ENCODE assay signal across 9 mouse cellular contexts in genomic region chr3:104780561-104781420, GRCm38 (mm10). TPM values are rescaled to one million over a fixed set of nuclear protein-coding genes. Genes with fewer than 3 reads are reported as not detected.
DNase-seq lines count a peak whose midpoint lies in the region; ATAC-seq and TF ChIP-seq lines count a peak whose summit lies in the region.
"Had no signal": no experiment of that assay in that cellular context is flagged by ENCODE, and none has a peak within 500 bp of the region (broad histone marks: within the 10 kb centered on the region; RNA-seq: fewer than 3 reads in every experiment).

Gene Ppm1j, plus strand, starts transcription at chr3:104781056.

- H3K4me3 ChIP-seq in embryonic facial prominence, embryonic 14.5 days (ENCODE audit: low read depth, low read length), result peak within 1 kb of the TSS; percentile 52
- H3K4me3 ChIP-seq in heart, embryonic 14.5 days (ENCODE audit: control insufficient read depth in 1 of 2, insufficient read depth in 1 of 2, low read depth in 1 of 2, low read length in 2 of 2), result peak within 1 kb of the TSS; percentile 67 to 71
- H3K4me3 ChIP-seq in kidney, postnatal 0 days (replicated peaks; ENCODE audit: low read depth, low read length), result peak within 1 kb of the TSS; percentile 61

- peak; percentile 78 for DNase-seq in CD4-positive helper T cell, adult 2 months (ENCODE audit: low read depth, low spot score)
- peak; percentile 77 for DNase-seq in MN1 (ENCODE audit: low spot score)
- peak; percentile 74 for DNase-seq in embryonic facial prominence, embryonic 14.5 days (ENCODE audit: low spot score)
- peak; percentile 54 for DNase-seq in kidney, postnatal 0 days (ENCODE audit: low spot score)
- peak; percentile 84 for DNase-seq in lung, postnatal 4 days
- DNase-seq in spleen, adult 18-20 months, result peak; percentile 39 to 66
- no peak for DNase-seq in layer of hippocampus, postnatal 25 days (ENCODE audit: extremely low spot score in 1 of 2, low spot score in 1 of 2)

- peaks cover 18% of the 10 kb centered on the region; the same call in 1 of the 2 replicates for H3K4me1 ChIP-seq in embryonic facial prominence, embryonic 14.5 days (ENCODE audit: control insufficient read depth, insufficient read depth, low read length)
- peaks cover 17 to 21% of the 10 kb centered on the region in 2 experiments for H3K4me1 ChIP-seq in heart, embryonic 14.5 days (ENCODE audit: control insufficient read depth in 2 of 2, insufficient read depth in 2 of 2, low read length in 2 of 2)
- H3K4me1 ChIP-seq in kidney, postnatal 0 days (replicated peaks; ENCODE audit: insufficient read depth, low read length), result 0 out of 2 replicates have a peak, but pooled peaks cover 5% of the 10 kb centered on the region

- no peaks in the 10 kb centered on the region for H3K9me3 ChIP-seq in embryonic facial prominence, embryonic 14.5 days (ENCODE audit: control insufficient read depth, low read length)
- no peaks in the 10 kb centered on the region for H3K9me3 ChIP-seq in heart, embryonic 14.5 days (ENCODE audit: control insufficient read depth, low read length)
- H3K9me3 ChIP-seq in kidney, postnatal 0 days (replicated peaks; ENCODE audit: low read length), result no peaks in the 10 kb centered on the region

- H3K4me2 ChIP-seq in embryonic facial prominence, embryonic 14.5 days (ENCODE audit: low read depth, low read length), result peak within 1 kb of the TSS; percentile 99
- H3K4me2 ChIP-seq in heart, embryonic 14.5 days (ENCODE audit: low read length), result peak within 1 kb of the TSS; percentile 98
- H3K4me2 ChIP-seq in kidney, postnatal 0 days (ENCODE audit: low read length), result peak within 1 kb of the TSS; percentile 99

- no peaks in the 10 kb centered on the region for H3K36me3 ChIP-seq in embryonic facial prominence, embryonic 14.5 days (ENCODE audit: control insufficient read depth, insufficient read depth, low read length)
- peaks cover 10% of the 10 kb centered on the region for H3K36me3 ChIP-seq in heart, embryonic 14.5 days (ENCODE audit: control insufficient read depth, insufficient read depth, low read length)
- H3K36me3 ChIP-seq in kidney, postnatal 0 days (ENCODE audit: insufficient read depth, low read length), result no peaks in the 10 kb centered on the region

- peak within 1 kb of the TSS; percentile 61 for H3K9ac ChIP-seq in embryonic facial prominence, embryonic 14.5 days (ENCODE audit: low read depth, low read length)
- peak within 1 kb of the TSS; percentile 78 for H3K9ac ChIP-seq in heart, embryonic 14.5 days (ENCODE audit: low read length)
- H3K9ac ChIP-seq in kidney, postnatal 0 days (ENCODE audit: low read depth, low read length), result peak within 1 kb of the TSS; percentile 61

- 2% methylated on average over 31 of the region's 56 CpGs for WGBS in embryonic facial prominence, embryonic 14.5 days
- WGBS in heart, embryonic 14.5 days, result 1% methylated on average over 54 of the region's 56 CpGs
- 1% methylated on average over 56 of the region's 56 CpGs for WGBS in kidney, postnatal 0 days

- peaks cover 80% of the 10 kb centered on the region for H3K27me3 ChIP-seq in embryonic facial prominence, embryonic 14.5 days (replicated peaks; ENCODE audit: control insufficient read depth, insufficient read depth, low read length)
- H3K27me3 ChIP-seq in heart, embryonic 14.5 days (ENCODE audit: control insufficient read depth, insufficient read depth, low read length), result peaks cover 15% of the 10 kb centered on the region
- H3K27me3 ChIP-seq in kidney, postnatal 0 days (ENCODE audit: insufficient read depth, low read length), result peaks cover 31% of the 10 kb centered on the region; the same call in 1 of the 2 replicates

- H3K27ac ChIP-seq in embryonic facial prominence, embryonic 14.5 days (replicated peaks; ENCODE audit: low read depth, low read length), result no peak within 1 kb of the TSS
- peak within 1 kb of the TSS; percentile 84 to 93 for H3K27ac ChIP-seq in heart, embryonic 14.5 days (replicated peaks in 1 of 2; ENCODE audit: control insufficient read depth in 1 of 2, insufficient read depth in 1 of 2, low read depth in 2 of 2, low read length in 2 of 2)
- H3K27ac ChIP-seq in kidney, postnatal 0 days, result peak within 1 kb of the TSS; percentile 42; the same call in 1 of the 2 replicates

- peak; percentile 79 for ATAC-seq in embryonic facial prominence, embryonic 14.5 days (ENCODE audit: low read depth)
- ATAC-seq in heart, embryonic 14.5 days (ENCODE audit: insufficient number of reproducible peaks, insufficient read depth, low FRiP score, low read depth), result peak; percentile 63
- ATAC-seq in kidney, postnatal 0 days (replicated peaks; ENCODE audit: low FRiP score, low read depth), result peak; percentile 81

- no peak for TF ChIP-seq CTCF in kidney, postnatal 0 days (IDR thresholded peaks at IDR 0.05; ENCODE audit: low read depth)

RNA-seq across cellular contexts. Expression of gene Ppm1j, which starts in this region (rescaled TPM):
- polyA plus RNA-seq in embryonic facial prominence, embryonic 14.5 days (2014; fragmentation: Nextera tagmentation; extraction: Ambion mirVana), result 3.4 and 3.7 TPM in 2 replicates
- polyA plus RNA-seq in heart, embryonic 14.5 days (2014; fragmentation: Nextera tagmentation; extraction: Ambion mirVana), result 33.0 and 33.2 TPM in 2 replicates
- 4.8 and 7.7 TPM in 2 replicates for polyA plus RNA-seq in kidney, postnatal 0 days (2015; fragmentation: Nextera tagmentation; extraction: Ambion mirVana)
- total RNA-seq in layer of hippocampus, postnatal 25 days (2021), result under 1 TPM; 0.63 to 0.79 TPM
- total RNA-seq: hematopoietic stem cell, adult 5-6 weeks had no signal

Comparison
In these comparisons a context has a peak if more than half of its experiments do, and no peak if none do; other contexts are left out.
1. DNase-seq: peak in CD4-positive helper T cell, adult 2 months (single experiment), MN1 (single experiment), embryonic facial prominence, embryonic 14.5 days (single experiment), kidney, postnatal 0 days (single experiment), lung, postnatal 4 days (2 of 2) and spleen, adult 18-20 months (2 of 2); none in layer of hippocampus, postnatal 25 days (0 of 2).
2. Peak in every context shown above with its lines, with median percentiles within 50 percentile points of each other: ATAC-seq, H3K4me2 ChIP-seq, H3K4me3 ChIP-seq and H3K9ac ChIP-seq.